Mouse (Mus musculus): ENCODE measurements around the gene 1810010H24Rik. TPM values are rescaled to one million over a fixed set of nuclear protein-coding genes. Genes with fewer than 3 reads are reported as not detected.
"Not testable (repeated sequence)": the region's sequence is repeated elsewhere in the genome, so short reads cannot be mapped to it uniquely, and the experiment has no call there.

The 1810010H24Rik gene
- polyA plus RNA-seq, 1 experiment from 2014 or later: 2.5 TPM

DNA sequence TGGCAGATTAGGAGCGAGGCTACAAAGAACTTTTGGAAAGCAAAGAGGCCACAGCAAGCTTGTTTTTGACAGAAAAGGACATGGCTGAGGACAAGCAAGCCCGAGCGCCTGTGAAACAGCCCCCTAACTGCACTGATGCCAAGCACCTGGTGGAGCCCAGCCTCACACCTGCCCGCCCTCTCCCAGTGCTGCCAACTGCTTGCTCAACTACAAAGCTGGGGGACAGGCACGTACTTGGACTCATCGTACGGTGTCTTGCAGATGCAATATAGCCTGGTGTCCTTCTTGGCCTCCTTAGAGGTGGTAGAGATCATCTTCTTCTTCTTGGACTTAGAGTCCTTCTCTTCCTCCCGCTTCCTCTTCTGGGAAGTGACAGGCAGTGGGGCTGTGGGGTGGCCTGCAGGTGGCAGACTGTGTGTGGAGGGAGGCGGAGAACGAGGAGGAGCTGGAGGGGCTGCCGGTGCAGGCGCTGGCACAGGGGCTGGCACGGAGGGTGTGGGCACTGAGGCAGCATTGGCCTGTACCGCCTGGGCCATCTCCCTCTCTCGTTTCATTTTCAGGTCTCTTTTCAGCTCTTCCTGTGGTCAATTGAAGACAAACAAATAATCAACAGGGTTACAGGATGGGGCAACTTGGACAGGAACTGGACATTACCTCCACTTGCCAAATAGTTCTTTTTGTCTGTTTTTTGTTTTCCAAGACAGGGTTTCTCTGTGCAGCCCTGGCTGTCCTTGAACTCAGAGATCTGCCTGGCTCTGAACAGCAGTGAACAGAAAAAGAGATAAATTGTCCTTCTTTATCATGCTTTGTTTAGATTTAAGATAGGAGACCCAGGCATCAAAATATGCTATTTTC, 21.5 kb downstream of the 1810010H24Rik start:
- no peak overlapping the region for H3K27ac ChIP-seq (ENCODE audit: low read length)
- no peaks in the 10 kb centered on the region for H3K27me3 ChIP-seq (ENCODE audit: control insufficient read depth, insufficient read depth, low read length)
- no peak overlapping the region for H3K4me2 ChIP-seq (replicated peaks; ENCODE audit: low read depth, low read length)
- WGBS: 87% methylated on average over 15 of the region's 15 CpGs
- H3K9me3 ChIP-seq (ENCODE audit: control insufficient read depth, low read depth, low read length): no peaks in the 10 kb centered on the region
- H3K9ac ChIP-seq (replicated peaks; ENCODE audit: low read depth, low read length): no peak overlapping the region
- peaks cover 35% of the 10 kb centered on the region for H3K36me3 ChIP-seq (ENCODE audit: control insufficient read depth, insufficient read depth, low read length)
- H3K4me1 ChIP-seq (ENCODE audit: control insufficient read depth, insufficient read depth, low read length): no peaks in the 10 kb centered on the region
- no peak overlapping the region for H3K4me3 ChIP-seq (ENCODE audit: low read depth, low read length)
- no peak for ATAC-seq (ENCODE audit: insufficient number of reproducible peaks, insufficient read depth, low FRiP score, low read depth)

DNA sequence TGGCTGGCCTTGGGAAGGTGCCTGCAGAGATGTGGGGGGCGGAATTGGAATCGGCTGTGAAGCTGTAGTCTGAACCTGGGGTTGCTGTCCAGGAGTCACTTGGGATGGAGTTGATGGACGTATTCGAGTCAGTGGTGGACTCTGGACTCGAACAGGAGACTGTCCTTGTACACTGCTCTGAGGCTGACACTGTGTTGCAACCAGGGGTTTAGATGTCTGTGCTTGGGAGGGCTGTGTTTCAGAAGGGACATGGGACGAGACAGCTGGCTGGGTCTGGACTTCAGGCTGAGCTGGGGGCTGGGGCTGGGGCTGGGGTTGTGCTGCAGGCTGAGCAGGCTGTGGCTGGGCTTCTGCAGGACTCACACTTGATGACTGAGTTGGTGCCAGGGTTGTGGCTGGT, 29.4 kb downstream of the 1810010H24Rik start:
- Histone ChIP-seq H3K36me3 (ENCODE audit: control insufficient read depth, insufficient read depth, low read length) (peaks cover 81% of the 10 kb centered on the region), H3K4me2 (replicated peaks; ENCODE audit: low read depth, low read length) (no peak overlapping the region), H3K4me3 (ENCODE audit: low read depth, low read length) (no peak overlapping the region), H3K4me1 (ENCODE audit: control insufficient read depth, insufficient read depth, low read length) (no peaks in the 10 kb centered on the region), H3K9me3 (ENCODE audit: control insufficient read depth, low read depth, low read length) (no peaks in the 10 kb centered on the region), H3K27ac (ENCODE audit: low read length) (no peak overlapping the region), H3K27me3 (ENCODE audit: control insufficient read depth, insufficient read depth, low read length) (no peaks in the 10 kb centered on the region), H3K9ac (replicated peaks; ENCODE audit: low read depth, low read length) (no peak overlapping the region)
- 94% methylated on average over 6 of the region's 6 CpGs for WGBS
- no peak for ATAC-seq (ENCODE audit: insufficient number of reproducible peaks, insufficient read depth, low FRiP score, low read depth)

DNA sequence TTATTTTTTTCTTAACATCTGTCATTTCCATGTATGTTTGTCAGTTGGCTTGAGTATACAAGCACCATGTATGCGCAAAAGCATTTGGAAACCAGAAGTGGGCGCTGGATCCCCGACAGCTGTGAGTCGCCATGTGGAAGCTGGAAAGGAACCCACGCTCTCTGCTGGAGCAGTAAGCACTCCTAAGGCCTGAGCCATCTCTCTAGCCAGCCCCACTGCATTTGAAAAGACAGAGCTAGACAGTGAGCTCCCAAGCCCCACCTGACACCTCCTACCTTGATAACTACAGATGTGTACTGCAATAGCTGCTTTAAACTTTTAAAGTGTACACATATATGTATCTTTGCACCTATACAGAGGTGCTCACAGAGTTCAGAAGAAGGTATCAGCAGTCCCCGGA, 31.9 kb downstream of the 1810010H24Rik start:
- Histone ChIP-seq H3K4me3 (ENCODE audit: low read depth, low read length) (no peak overlapping the region), H3K27me3 (ENCODE audit: control insufficient read depth, insufficient read depth, low read length) (no peaks in the 10 kb centered on the region), H3K4me1 (ENCODE audit: control insufficient read depth, insufficient read depth, low read length) (no peaks in the 10 kb centered on the region), H3K9ac (replicated peaks; ENCODE audit: low read depth, low read length) (no peak overlapping the region), H3K36me3 (ENCODE audit: control insufficient read depth, insufficient read depth, low read length) (peaks cover 96% of the 10 kb centered on the region), H3K27ac (ENCODE audit: low read length) (no peak overlapping the region), H3K9me3 (ENCODE audit: control insufficient read depth, low read depth, low read length) (no peaks in the 10 kb centered on the region), H3K4me2 (replicated peaks; ENCODE audit: low read depth, low read length) (no peak overlapping the region)
- 85% methylated on average over 6 of the region's 6 CpGs for WGBS
- no peak for ATAC-seq (ENCODE audit: insufficient number of reproducible peaks, insufficient read depth, low FRiP score, low read depth)

GRCm38 (mm10) chr11:107059634-107060033, 34.2 kb downstream of the 1810010H24Rik start:
- WGBS: 95% methylated on average over 3 of the region's 3 CpGs
- ATAC-seq (ENCODE audit: insufficient number of reproducible peaks, insufficient read depth, low FRiP score, low read depth); H3K27ac ChIP-seq (ENCODE audit: low read length); H3K27me3 ChIP-seq (ENCODE audit: control insufficient read depth, insufficient read depth, low read length); H3K9ac ChIP-seq (replicated peaks; ENCODE audit: low read depth, low read length); H3K4me2 ChIP-seq (replicated peaks; ENCODE audit: low read depth, low read length); H3K4me1 ChIP-seq (ENCODE audit: control insufficient read depth, insufficient read depth, low read length); H3K9me3 ChIP-seq (ENCODE audit: control insufficient read depth, low read depth, low read length); H3K4me3 ChIP-seq (ENCODE audit: low read depth, low read length): not testable (repeated sequence)
- H3K36me3 ChIP-seq (ENCODE audit: control insufficient read depth, insufficient read depth, low read length): peaks cover 92% of the 10 kb centered on the region

DNA sequence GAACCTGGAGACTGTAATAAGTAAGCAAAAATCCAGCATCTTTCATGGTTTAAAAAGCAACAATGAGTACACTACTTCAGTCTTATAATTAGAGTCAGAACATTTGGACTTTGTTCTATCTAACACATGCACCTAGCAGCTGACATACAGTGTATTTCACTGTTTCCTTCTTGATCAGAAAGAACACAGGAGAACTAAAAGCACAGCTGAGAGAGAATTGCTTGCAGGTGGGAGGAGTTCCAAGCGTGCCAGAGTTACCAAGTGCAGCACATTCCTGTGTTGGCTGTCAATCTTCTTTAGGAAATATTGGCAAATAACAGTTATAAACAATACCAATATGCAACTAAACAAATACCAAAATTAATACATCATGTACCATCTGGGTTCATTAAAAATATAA, 35.5 kb downstream of the 1810010H24Rik start:
- 84% methylated on average over 1 of the region's 1 CpGs for WGBS

DNA sequence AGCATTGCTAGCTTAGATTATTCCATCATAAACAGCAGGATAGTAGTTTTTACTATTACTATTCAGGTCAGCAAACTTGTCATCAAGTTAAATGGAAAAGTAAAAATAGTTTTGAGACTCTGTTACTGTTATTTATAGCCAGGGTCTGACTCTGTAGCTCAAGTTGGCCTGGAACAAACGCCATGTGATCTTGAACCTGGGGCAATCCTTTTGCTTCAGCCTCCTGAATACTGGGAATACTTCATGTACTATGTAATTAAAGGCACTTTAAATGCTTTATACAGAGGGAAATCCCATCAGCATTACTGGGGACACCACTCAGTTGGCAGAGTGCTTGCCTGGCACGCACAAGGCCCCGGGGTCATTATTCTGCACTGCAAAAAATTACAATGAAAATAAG, 37.6 kb downstream of the 1810010H24Rik start:
- no peak overlapping the region for H3K4me2 ChIP-seq (replicated peaks; ENCODE audit: low read depth, low read length)
- H3K27me3 ChIP-seq (ENCODE audit: control insufficient read depth, insufficient read depth, low read length): no peaks in the 10 kb centered on the region
- H3K27ac ChIP-seq (ENCODE audit: low read length): no peak overlapping the region
- no peak overlapping the region for H3K9ac ChIP-seq (replicated peaks; ENCODE audit: low read depth, low read length)
- no peaks in the 10 kb centered on the region for H3K4me1 ChIP-seq (ENCODE audit: control insufficient read depth, insufficient read depth, low read length)
- ATAC-seq (ENCODE audit: insufficient number of reproducible peaks, insufficient read depth, low FRiP score, low read depth): no peak
- 93% methylated on average over 3 of the region's 3 CpGs for WGBS
- H3K36me3 ChIP-seq (ENCODE audit: control insufficient read depth, insufficient read depth, low read length): peaks cover 92% of the 10 kb centered on the region
- no peaks in the 10 kb centered on the region for H3K9me3 ChIP-seq (ENCODE audit: control insufficient read depth, low read depth, low read length)
- H3K4me3 ChIP-seq (ENCODE audit: low read depth, low read length): no peak overlapping the region

More for the DNA sequence above, 35.5 kb downstream of the 1810010H24Rik start:
- H3K36me3 ChIP-seq (ENCODE audit: control insufficient read depth, insufficient read depth, low read length): peaks cover 92% of the 10 kb centered on the region
- no peaks in the 10 kb centered on the region for H3K27me3 ChIP-seq (ENCODE audit: control insufficient read depth, insufficient read depth, low read length)
- H3K9ac ChIP-seq (replicated peaks; ENCODE audit: low read depth, low read length): no peak overlapping the region
- H3K4me3 ChIP-seq (ENCODE audit: low read depth, low read length): no peak overlapping the region
- no peak for ATAC-seq (ENCODE audit: insufficient number of reproducible peaks, insufficient read depth, low FRiP score, low read depth)
- H3K27ac ChIP-seq (ENCODE audit: low read length): no peak overlapping the region
- no peak overlapping the region for H3K4me2 ChIP-seq (replicated peaks; ENCODE audit: low read depth, low read length)
- no peaks in the 10 kb centered on the region for H3K9me3 ChIP-seq (ENCODE audit: control insufficient read depth, low read depth, low read length)
- no peaks in the 10 kb centered on the region for H3K4me1 ChIP-seq (ENCODE audit: control insufficient read depth, insufficient read depth, low read length)

DNA sequence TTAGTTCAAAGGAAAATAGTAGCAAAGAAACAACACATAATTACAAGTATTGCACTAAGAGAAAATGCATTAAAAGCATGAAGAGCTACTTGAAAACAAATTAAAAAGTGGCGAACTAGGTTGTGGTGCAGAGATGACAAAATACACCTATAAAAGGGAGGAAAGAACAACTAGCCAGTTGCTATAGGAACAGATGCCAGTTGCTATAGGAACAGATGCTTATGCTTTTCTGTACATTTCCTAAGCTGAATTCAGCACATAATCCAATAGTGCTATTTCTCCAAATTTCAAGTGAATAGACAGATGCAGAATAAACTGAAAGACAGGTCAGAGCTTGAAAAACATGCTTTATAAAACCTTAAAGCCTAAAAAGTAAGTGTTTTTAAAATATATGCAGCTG, 39.1 kb downstream of the 1810010H24Rik start:
- 91% methylated on average over 1 of the region's 1 CpGs for WGBS
- ATAC-seq (ENCODE audit: insufficient number of reproducible peaks, insufficient read depth, low FRiP score, low read depth): no peak
- Histone ChIP-seq H3K4me2 (replicated peaks; ENCODE audit: low read depth, low read length) (no peak overlapping the region), H3K4me3 (ENCODE audit: low read depth, low read length) (no peak overlapping the region), H3K36me3 (ENCODE audit: control insufficient read depth, insufficient read depth, low read length) (peaks cover 81% of the 10 kb centered on the region), H3K27ac (ENCODE audit: low read length) (no peak overlapping the region), H3K4me1 (ENCODE audit: control insufficient read depth, insufficient read depth, low read length) (no peaks in the 10 kb centered on the region), H3K9ac (replicated peaks; ENCODE audit: low read depth, low read length) (no peak overlapping the region), H3K27me3 (ENCODE audit: control insufficient read depth, insufficient read depth, low read length) (no peaks in the 10 kb centered on the region), H3K9me3 (ENCODE audit: control insufficient read depth, low read depth, low read length) (no peaks in the 10 kb centered on the region)

DNA sequence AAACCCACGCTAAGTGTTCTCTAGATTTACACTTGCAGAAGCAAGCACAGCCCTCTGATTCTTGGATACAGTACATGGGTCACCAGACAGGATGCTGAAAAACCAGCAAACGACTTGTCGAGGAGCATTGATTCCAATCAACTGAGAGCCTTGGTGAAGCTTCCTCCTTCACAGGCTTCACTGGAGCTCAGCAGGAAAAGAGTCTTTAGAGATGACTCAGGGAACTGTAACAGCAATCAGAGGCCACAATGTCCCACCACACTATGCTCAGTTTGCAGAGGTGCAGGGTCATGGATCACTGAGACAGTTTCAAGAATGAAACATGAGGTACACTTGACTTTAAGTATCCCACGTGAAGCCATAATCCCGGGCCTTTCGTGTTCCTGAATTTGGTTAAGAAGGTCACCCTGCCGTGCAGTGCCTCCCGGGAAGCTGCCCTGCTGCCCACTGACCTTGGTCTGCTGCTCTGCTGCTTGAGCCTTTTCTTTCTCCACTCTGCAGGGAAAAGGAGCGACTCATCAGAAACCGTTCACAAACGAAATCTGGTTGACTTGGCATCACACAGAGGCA, 39.8 kb downstream of the 1810010H24Rik start:
- no peak for ATAC-seq (ENCODE audit: insufficient number of reproducible peaks, insufficient read depth, low FRiP score, low read depth)

More for the DNA sequence above, 39.8 kb downstream of the 1810010H24Rik start:
- Histone ChIP-seq H3K4me2 (replicated peaks; ENCODE audit: low read depth, low read length) (no peak overlapping the region), H3K36me3 (ENCODE audit: control insufficient read depth, insufficient read depth, low read length) (peaks cover 76% of the 10 kb centered on the region), H3K27ac (ENCODE audit: low read length) (no peak overlapping the region), H3K4me1 (ENCODE audit: control insufficient read depth, insufficient read depth, low read length) (no peaks in the 10 kb centered on the region), H3K9ac (replicated peaks; ENCODE audit: low read depth, low read length) (no peak overlapping the region), H3K27me3 (ENCODE audit: control insufficient read depth, insufficient read depth, low read length) (no peaks in the 10 kb centered on the region), H3K9me3 (ENCODE audit: control insufficient read depth, low read depth, low read length) (no peaks in the 10 kb centered on the region), H3K4me3 (ENCODE audit: low read depth, low read length) (no peak overlapping the region)
- 87% methylated on average over 11 of the region's 11 CpGs for WGBS

Measured in stomach, embryonic 14.5 days (tissue).